Mouse (Mus musculus) forebrain, embryonic 13.5 days (tissue): ENCODE measurements at regions not wholly inside any gene's neighbourhood (a gene's known extent, or its start where the extent isn't known, plus 50 kb on each side); places are given as distances from the start of the nearest gene placed in this dataset.
"Not testable (repeated sequence)": the region's sequence is repeated elsewhere in the genome, so short reads cannot be mapped to it uniquely, and the experiment has no call there.

ENCODE experiments used
- ATAC-seq: fragments of 200-750 bp; cut with Nextera tagmentation; 2 replicates; pipeline ENCODE4 v1.8.0; 2017
- H3K27ac ChIP-seq: fragments of 300-500 bp; sonication (generic); 2 replicates; pipeline ENCODE4 v1.5.1; 2015; ENCODE audit warnings: inconsistent platforms, mild to moderate bottlenecking, moderate library complexity
- H3K27me3 ChIP-seq: fragments of 300-500 bp; sonication (generic); 2 replicates; pipeline ENCODE4 v1.6.1; 2015; ENCODE audit warnings: mild to moderate bottlenecking, inconsistent platforms
- H3K36me3 ChIP-seq: fragments of 300-500 bp; sonication (generic); 2 replicates; pipeline ENCODE4 v1.6.1; 2015; ENCODE audit warnings: mild to moderate bottlenecking, inconsistent platforms; ENCODE audit not compliant: poor library complexity, severe bottlenecking
- H3K4me1 ChIP-seq: fragments of 300-500 bp; sonication (generic); 2 replicates; pipeline ENCODE4 v1.6.1; 2015; ENCODE audit warnings: inconsistent platforms
- H3K4me2 ChIP-seq: fragments of 300-500 bp; sonication (generic); 2 replicates; pipeline ENCODE4 v1.6.1; 2015; ENCODE audit warnings: inconsistent platforms, mild to moderate bottlenecking, moderate library complexity
- H3K4me3 ChIP-seq: fragments of 300-500 bp; sonication (generic); 2 replicates; pipeline ENCODE4 v1.5.1; 2015; ENCODE audit warnings: mild to moderate bottlenecking, inconsistent platforms
- H3K9ac ChIP-seq: fragments of 300-500 bp; sonication (generic); 2 replicates; pipeline ENCODE4 v1.6.1; 2015; ENCODE audit warnings: mild to moderate bottlenecking, inconsistent platforms
- H3K9me3 ChIP-seq: fragments of 300-500 bp; sonication (generic); replicated peaks from 2 replicates; pipeline ENCODE4 v1.6.1; 2016; ENCODE audit warnings: inconsistent platforms
- WGBS: fragments of 180-500 bp; shearing (Covaris S2); methylation state at CpG from one replicate; pipeline ENCODE4 v1.1.7; 2015; 5-methylcytosine and 5-hydroxymethylcytosine counted together

DNA sequence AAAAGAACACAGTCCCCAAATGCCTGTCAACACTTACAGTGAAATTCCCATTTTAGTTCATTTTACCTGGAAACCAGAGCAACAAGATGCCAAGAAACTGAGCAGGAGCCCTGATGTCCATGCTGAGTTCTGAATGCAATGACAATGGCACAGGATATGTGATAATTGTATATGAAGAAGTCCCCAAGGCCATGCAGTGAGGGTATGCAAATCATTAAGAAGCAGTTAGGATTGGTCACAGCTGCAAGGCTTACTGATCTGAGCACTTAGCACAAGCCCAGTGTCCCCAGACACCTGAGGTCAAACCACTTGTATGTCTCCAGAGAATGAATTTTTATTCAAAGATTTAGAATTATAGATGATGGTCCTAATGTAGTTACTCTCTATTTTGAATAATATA lies 419.0 kb upstream of the Tacstd2 start:
- H3K4me1 ChIP-seq, H3K9ac ChIP-seq, ATAC-seq, H3K4me2 ChIP-seq, H3K27me3 ChIP-seq, H3K9me3 ChIP-seq, H3K4me3 ChIP-seq, H3K27ac ChIP-seq, H3K36me3 ChIP-seq: not testable (repeated sequence)

DNA sequence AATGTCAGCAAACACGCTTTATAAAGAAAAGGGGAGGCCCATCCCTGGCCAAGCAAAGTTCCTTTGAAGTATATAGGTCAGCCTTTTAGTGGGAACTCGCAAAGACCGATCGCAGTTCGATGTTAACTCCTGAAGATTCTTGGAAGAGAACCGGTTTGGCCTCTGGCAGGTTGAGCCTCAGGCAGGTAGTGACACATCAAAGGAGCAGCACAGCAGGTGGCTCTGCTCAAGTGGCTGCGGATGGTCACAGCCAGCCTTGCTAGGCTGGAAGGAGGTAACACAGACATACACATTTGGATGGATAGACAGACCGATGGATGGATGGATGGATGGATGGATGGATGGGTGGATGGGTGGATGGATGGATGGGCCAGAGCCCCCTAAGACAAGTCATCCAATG lies 395.9 kb upstream of the Tacstd2 start:
- 50% methylated on average over 8 of the region's 8 CpGs for WGBS
- not testable (repeated sequence) for H3K27ac ChIP-seq, H3K4me1 ChIP-seq, H3K36me3 ChIP-seq, H3K4me3 ChIP-seq, ATAC-seq, H3K9ac ChIP-seq, H3K9me3 ChIP-seq, H3K4me2 ChIP-seq, H3K27me3 ChIP-seq

DNA sequence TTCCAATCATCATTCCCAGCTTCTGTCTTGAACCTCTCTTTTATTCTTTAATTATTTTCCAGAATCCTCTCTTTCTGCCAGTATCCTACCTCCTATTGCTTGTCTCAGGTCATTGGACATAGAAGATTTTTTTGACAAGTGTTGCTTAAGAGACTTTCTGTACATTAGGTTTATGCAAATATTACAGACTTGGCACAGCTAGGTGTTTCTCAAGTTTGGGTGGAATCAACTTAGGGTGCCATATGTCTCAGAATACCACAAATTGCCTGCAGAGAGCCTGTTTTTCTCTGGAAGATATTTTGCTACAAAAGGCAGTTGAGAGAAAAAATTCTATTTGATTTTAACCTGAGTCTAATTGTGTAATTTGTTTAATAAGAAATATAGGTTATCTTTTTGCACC lies 386.9 kb upstream of the Tacstd2 start:
- H3K27ac ChIP-seq: no peak overlapping the region
- no peak overlapping the region for H3K4me2 ChIP-seq
- no peak overlapping the region for H3K4me3 ChIP-seq
- no peaks in the 10 kb centered on the region for H3K9me3 ChIP-seq
- no peak for ATAC-seq
- H3K36me3 ChIP-seq: no peaks in the 10 kb centered on the region
- no peak overlapping the region for H3K9ac ChIP-seq
- no peaks in the 10 kb centered on the region for H3K4me1 ChIP-seq
- H3K27me3 ChIP-seq: no peaks in the 10 kb centered on the region

DNA sequence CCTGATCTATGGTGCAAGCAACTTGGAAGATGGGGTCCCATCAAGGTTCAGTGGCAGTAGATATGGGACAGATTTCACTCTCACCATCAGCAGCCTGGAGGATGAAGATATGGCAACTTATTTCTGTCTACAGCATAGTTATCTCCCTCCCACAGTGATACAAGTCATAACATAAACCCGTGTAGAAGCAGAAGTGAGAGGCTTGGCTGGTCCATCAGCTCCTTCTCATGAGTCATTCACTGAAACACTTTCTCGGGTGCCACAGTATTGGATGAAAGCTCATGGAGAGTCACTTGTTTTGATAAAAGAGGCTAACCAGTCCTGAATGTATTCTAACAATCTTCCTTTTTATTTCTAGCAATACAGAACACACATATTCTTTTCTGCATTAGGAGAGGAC lies 378.3 kb upstream of the Tacstd2 start:
- H3K27me3 ChIP-seq: no peaks in the 10 kb centered on the region
- 74% methylated on average over 2 of the region's 2 CpGs for WGBS
- no peak overlapping the region for H3K4me3 ChIP-seq
- H3K27ac ChIP-seq: no peak overlapping the region
- ATAC-seq: no peak
- H3K9me3 ChIP-seq: no peaks in the 10 kb centered on the region
- no peaks in the 10 kb centered on the region for H3K36me3 ChIP-seq
- no peak overlapping the region for H3K4me2 ChIP-seq
- H3K9ac ChIP-seq: no peak overlapping the region
- H3K4me1 ChIP-seq: no peaks in the 10 kb centered on the region

DNA sequence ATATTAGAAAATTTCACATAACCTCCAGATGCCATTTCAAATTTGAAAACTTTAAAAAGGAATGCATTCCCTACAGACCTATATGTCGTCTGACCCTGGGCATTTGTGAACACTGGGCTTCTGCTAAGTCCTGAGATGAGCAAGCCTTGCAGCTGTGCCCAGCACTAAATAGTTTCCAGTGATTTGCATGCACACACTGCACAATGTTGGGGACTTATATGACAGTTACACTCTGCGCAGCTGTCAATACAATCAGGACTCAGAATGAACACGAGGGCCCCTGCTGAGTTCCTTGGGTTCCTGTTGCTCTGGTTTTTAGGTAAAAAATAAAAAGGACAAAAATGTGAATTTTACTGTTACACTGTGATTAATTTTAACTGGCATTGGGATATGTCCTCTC lies 377.7 kb upstream of the Tacstd2 start:
- H3K36me3 ChIP-seq: no peaks in the 10 kb centered on the region
- H3K4me3 ChIP-seq: no peak overlapping the region
- no peaks in the 10 kb centered on the region for H3K4me1 ChIP-seq
- H3K27ac ChIP-seq: no peak overlapping the region
- H3K9ac ChIP-seq: no peak overlapping the region
- H3K9me3 ChIP-seq: no peaks in the 10 kb centered on the region
- ATAC-seq: no peak
- H3K27me3 ChIP-seq: no peaks in the 10 kb centered on the region
- no peak overlapping the region for H3K4me2 ChIP-seq
- WGBS: 80% methylated on average over 3 of the region's 3 CpGs

DNA sequence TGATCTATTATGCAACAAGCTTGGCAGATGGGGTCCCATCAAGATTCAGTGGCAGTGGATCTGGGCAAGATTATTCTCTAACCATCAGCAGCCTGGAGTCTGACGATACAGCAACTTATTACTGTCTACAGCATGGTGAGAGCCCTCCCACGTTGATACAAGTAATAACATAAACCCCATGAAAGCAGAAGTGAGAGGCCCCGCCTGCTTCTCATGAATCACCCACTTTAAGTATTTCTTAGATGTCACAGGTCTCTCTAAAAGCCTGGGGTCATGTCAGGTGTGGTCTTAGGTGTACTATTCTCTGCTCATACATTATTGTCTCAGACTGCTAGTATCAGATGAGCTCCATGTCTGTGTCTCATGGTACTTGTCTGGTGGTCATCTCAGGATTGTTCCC lies 360.9 kb upstream of the Tacstd2 start:
- no peak for ATAC-seq
- Histone ChIP-seq H3K4me3 (no peak overlapping the region), H3K4me2 (no peak overlapping the region), H3K27me3 (no peaks in the 10 kb centered on the region), H3K36me3 (no peaks in the 10 kb centered on the region), H3K9ac (no peak overlapping the region), H3K9me3 (no peaks in the 10 kb centered on the region), H3K27ac (no peak overlapping the region), H3K4me1 (no peaks in the 10 kb centered on the region)
- WGBS: 78% methylated on average over 3 of the region's 3 CpGs

DNA sequence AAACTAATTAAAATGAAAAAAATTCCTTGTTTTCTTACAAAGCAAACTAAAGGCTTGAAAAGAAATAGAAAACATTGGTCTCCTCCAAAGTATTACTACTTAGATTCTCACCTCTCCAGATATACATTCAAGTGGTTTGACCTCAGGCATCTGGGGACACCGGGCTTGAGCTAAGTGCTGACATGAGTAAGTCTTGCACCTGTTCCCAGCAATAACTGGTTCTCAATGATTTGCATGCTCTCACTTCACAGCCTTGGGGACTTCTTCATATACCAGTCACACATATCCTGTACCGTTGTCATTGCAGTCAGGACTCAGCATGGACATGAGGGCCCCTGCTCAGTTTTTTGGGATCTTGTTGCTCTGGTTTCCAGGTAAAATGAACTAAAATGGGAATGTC lies 360.3 kb upstream of the Tacstd2 start:
- Histone ChIP-seq H3K4me2 (no peak overlapping the region), H3K9ac (no peak overlapping the region), H3K9me3 (no peaks in the 10 kb centered on the region), H3K27ac (no peak overlapping the region), H3K4me3 (no peak overlapping the region), H3K36me3 (no peaks in the 10 kb centered on the region), H3K27me3 (no peaks in the 10 kb centered on the region), H3K4me1 (no peaks in the 10 kb centered on the region)
- no peak for ATAC-seq
- WGBS: 90% methylated on average over 2 of the region's 2 CpGs

DNA sequence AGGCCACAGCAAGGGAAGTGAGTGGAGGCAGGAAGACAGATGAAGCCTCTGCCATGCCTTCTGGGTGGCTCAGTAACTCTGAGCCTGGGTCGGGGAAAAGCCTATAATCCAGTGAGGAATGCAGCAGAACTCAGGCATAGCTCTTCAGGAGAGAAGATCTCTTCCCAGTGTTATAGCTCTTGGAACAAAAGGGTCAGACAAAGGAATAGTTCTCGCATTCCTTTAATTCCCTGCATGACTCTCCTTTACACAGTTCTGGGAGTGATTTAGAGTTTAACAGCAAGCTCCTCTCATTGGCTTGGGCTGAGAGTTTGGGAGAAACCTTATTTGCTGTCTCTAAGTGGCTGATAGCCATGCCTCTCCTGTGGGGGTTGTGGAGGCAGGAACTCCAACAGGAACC lies 352.0 kb upstream of the Tacstd2 start:
- Histone ChIP-seq H3K9me3 (no peaks in the 10 kb centered on the region), H3K27ac (no peak overlapping the region), H3K4me2 (no peak overlapping the region), H3K4me1 (no peaks in the 10 kb centered on the region), H3K4me3 (no peak overlapping the region), H3K36me3 (no peaks in the 10 kb centered on the region), H3K9ac (no peak overlapping the region), H3K27me3 (no peaks in the 10 kb centered on the region)
- WGBS: 39% methylated on average over 2 of the region's 2 CpGs
- no peak for ATAC-seq

DNA sequence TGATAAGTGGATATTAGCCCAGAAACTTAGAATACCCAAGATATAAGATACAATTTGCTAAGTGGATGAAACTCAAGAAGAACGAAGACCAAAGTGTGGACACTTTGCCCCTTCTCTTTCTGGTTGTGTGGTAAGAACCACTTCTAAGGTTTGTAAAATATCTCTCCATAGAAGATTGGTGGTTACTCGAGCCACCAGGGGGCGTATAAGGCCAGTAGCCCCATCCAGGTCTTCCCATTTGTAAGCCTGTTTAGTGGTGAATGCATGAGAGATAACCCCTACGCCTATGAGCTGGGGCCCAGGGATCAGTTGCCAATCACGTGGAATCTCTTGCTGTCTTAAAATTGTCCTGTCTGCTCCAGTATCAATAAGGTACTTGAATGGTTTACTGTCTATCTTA lies 349.3 kb upstream of the Tacstd2 start:
- H3K27ac ChIP-seq: no peak overlapping the region
- no peak overlapping the region for H3K4me2 ChIP-seq
- no peaks in the 10 kb centered on the region for H3K27me3 ChIP-seq
- H3K9ac ChIP-seq: no peak overlapping the region
- ATAC-seq: no peak
- H3K36me3 ChIP-seq: no peaks in the 10 kb centered on the region
- H3K4me3 ChIP-seq: no peak overlapping the region
- H3K9me3 ChIP-seq: no peaks in the 10 kb centered on the region
- 84% methylated on average over 5 of the region's 5 CpGs for WGBS
- no peaks in the 10 kb centered on the region for H3K4me1 ChIP-seq

DNA sequence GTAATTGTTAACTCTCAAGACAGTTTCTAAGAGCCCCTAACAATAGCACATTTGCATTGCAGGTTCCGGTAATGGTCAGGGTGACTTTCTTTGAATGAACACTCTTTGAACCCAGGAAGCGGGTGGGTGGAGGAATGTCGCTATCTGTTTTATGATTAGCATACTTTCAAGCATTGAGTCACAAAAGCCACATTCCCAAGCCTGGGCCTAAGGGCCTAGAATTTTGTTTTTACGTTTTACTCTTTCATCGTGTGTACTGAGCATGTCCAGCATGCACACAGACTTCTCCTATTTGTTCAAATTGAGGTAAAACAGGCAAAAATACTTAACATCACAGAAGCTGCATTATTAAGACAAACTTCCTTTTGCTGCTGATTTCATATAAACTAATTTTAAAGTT lies 345.9 kb upstream of the Tacstd2 start:
- not testable (repeated sequence) for H3K4me1 ChIP-seq, H3K4me2 ChIP-seq, H3K9me3 ChIP-seq, H3K4me3 ChIP-seq, H3K36me3 ChIP-seq, ATAC-seq, H3K27me3 ChIP-seq, H3K27ac ChIP-seq, H3K9ac ChIP-seq
- 95% methylated on average over 5 of the region's 5 CpGs for WGBS

DNA sequence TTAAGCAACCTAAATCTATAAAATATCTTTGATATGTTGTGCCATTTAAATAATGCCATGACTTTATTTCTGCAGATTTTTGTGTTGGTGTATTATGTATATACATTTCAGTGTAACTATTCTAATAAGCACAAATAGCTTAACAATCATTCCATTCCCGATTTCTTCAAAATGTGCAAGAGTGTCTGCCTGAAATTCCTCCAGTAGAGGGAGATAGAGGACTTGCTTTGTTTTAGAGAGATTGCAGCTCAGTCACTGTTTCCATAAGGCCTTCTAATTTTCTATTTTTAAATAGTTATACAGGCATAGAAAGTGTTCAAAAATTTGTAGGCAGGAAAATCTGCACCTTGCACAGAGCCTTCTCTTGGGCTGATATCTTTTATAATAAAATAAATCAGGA lies 322.3 kb upstream of the Tacstd2 start:
- 16% methylated on average over 1 of the region's 1 CpGs for WGBS
- H3K4me2 ChIP-seq, H3K27me3 ChIP-seq, ATAC-seq, H3K4me3 ChIP-seq, H3K9me3 ChIP-seq, H3K4me1 ChIP-seq, H3K36me3 ChIP-seq, H3K27ac ChIP-seq, H3K9ac ChIP-seq: not testable (repeated sequence)

DNA sequence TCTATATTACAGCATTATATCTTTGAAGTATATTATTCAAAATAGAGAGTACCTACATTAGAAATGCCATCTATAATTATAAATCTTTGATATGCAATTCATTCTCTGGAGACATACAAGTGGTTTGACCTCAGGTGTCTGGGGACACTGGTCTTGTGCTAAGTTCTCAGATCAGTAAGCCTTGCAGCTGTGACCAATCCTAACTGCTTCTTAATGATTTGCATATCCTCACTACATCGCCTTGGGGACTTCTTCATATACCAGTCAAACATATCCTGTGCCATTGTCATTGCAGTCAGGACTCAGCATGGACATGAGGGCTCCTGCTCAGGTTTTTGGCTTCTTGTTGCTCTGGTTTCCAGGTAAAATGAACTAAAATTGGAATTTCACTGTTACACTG lies 303.9 kb upstream of the Tacstd2 start:
- H3K4me3 ChIP-seq, ATAC-seq, H3K9ac ChIP-seq, H3K4me2 ChIP-seq, H3K27ac ChIP-seq, H3K36me3 ChIP-seq, H3K27me3 ChIP-seq, H3K9me3 ChIP-seq, H3K4me1 ChIP-seq: not testable (repeated sequence)
- WGBS: 72% methylated on average over 1 of the region's 1 CpGs

DNA sequence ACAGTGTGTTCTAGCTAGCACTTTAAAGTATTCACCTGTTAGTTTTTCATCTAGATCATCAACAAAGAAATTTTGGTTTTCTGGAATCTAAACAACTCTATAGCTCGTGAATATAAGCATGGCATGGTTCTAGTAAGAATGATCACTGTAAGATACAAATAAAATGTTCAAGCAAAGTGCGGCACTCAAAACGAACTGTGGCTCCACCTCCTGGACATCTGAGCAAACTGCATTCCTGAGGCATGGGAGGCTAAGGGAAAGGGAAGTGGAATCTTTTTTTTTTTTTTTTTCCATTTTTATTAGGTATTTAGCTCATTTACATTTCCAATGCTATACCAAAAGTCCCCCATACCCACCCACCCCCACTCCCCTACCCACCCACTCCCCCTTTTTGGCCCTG lies 276.9 kb upstream of the Tacstd2 start:
- H3K9me3 ChIP-seq, H3K9ac ChIP-seq, H3K27me3 ChIP-seq, H3K4me2 ChIP-seq, H3K4me3 ChIP-seq, H3K36me3 ChIP-seq, H3K27ac ChIP-seq, H3K4me1 ChIP-seq: not testable (repeated sequence)
- 16% methylated on average over 3 of the region's 3 CpGs for WGBS
- peak; percentile 58 for ATAC-seq

DNA sequence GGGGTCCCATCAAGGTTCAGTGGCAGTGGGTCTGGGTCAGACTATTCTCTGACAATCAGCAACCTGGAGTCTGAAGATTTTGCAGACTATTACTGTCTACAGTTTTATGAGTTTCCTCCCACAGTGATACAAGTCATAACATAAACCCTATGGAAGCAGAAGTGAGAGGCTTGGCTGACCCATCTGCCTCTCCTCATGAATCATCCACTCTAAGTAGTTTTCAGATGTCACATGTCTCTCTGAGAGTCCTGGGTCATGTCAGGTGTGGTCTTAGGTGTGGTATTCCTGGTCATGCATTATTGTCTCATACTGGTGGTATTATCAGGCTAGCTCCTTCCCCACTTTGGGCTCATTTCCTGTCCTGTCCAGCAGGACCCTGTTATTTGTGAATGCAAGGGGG lies 255.8 kb upstream of the Tacstd2 start:
- Histone ChIP-seq H3K36me3 (no peaks in the 10 kb centered on the region), H3K4me1 (no peaks in the 10 kb centered on the region), H3K4me3 (no peak overlapping the region), H3K27ac (no peak overlapping the region), H3K4me2 (no peak overlapping the region), H3K9me3 (no peaks in the 10 kb centered on the region), H3K27me3 (no peaks in the 10 kb centered on the region), H3K9ac (no peak overlapping the region)
- no peak for ATAC-seq
